Mouse (Mus musculus) olfactory bulb, adult 2 months (tissue): ENCODE data around the gene Dnttip1. TPM values are rescaled to one million over a fixed set of nuclear protein-coding genes. Genes with fewer than 3 reads are reported as not detected.
A peak's percentile ranks its signal among the peaks of the same experiment; 100 is the strongest.

Source experiments
- H3K27ac ChIP-seq: fragments of 200-500 bp; 2 replicates; pipeline ENCODE4 v1.5.1; 2012; ENCODE audit warnings: low read depth, low read length; ENCODE audit not compliant: insufficient read depth
- H3K4me1 ChIP-seq: fragments of 200-500 bp; 2 replicates; pipeline ENCODE4 v1.6.1; 2012; ENCODE audit warnings: low read length; ENCODE audit not compliant: control insufficient read depth, insufficient read depth
- H3K4me3 ChIP-seq: fragments of 200-500 bp; 2 replicates; pipeline ENCODE4 v1.5.1; 2012; ENCODE audit warnings: mild to moderate bottlenecking, low read depth, low read length, moderate library complexity; ENCODE audit not compliant: insufficient read depth
- CTCF ChIP-seq: fragments of 200-500 bp; IDR thresholded peaks from 2 replicates; pipeline ENCODE4 v1.5.1; 2012; ENCODE audit warnings: low read depth, mild to moderate bottlenecking, low read length, moderate library complexity; ENCODE audit not compliant: insufficient read depth
- POLR2A ChIP-seq: fragments of 200-500 bp; IDR thresholded peaks from 2 replicates; pipeline ENCODE4 v1.6.1; 2012; ENCODE audit warnings: mild to moderate bottlenecking, low read depth, low read length, moderate library complexity; ENCODE audit not compliant: insufficient read depth
- WGBS: fragments of 180-500 bp; shearing (Covaris S2); methylation state at CpG from one replicate; pipeline ENCODE4 v1.1.7; 2018; 5-methylcytosine and 5-hydroxymethylcytosine counted together
- polyA plus RNA-seq: library from polyadenylated mRNA; stranded (reverse); fragments of >200 nt; gene quantifications from 2 replicates; pipeline ENCODE4 v1.2.4, GENCODE M21; 2012; ENCODE audit warnings: low replicate concordance; ENCODE audit not compliant: missing spikeins, insufficient read depth, insufficient read length

The Dnttip1 gene
- polyA plus RNA-seq, 1 experiment, result not detected

- Histone ChIP-seq H3K27ac (no peak overlapping the region), H3K4me1 (0 out of 2 replicates have a peak, but pooled peaks cover 5% of the 10 kb centered on the region), H3K4me3 (no peak overlapping the region)
- 76% methylated on average over 17 of the region's 17 CpGs for WGBS
- TF ChIP-seq CTCF (no peak), POLR2A (no peak)
These were observed 31.0 kb downstream of the Dnttip1 start for GRCm38 (mm10) chr2:164776801-164777200.

- 0 out of 2 replicates have a peak, but pooled peaks cover 5% of the 10 kb centered on the region for H3K4me1 ChIP-seq
- no peak overlapping the region for H3K27ac ChIP-seq
- no peak overlapping the region for H3K4me3 ChIP-seq
- WGBS, result 83% methylated on average over 30 of the region's 30 CpGs
- TF ChIP-seq POLR2A (no peak), CTCF (no peak)
These were observed 31.6 kb downstream of the Dnttip1 start for GRCm38 (mm10) chr2:164777246-164778014.

DNA sequence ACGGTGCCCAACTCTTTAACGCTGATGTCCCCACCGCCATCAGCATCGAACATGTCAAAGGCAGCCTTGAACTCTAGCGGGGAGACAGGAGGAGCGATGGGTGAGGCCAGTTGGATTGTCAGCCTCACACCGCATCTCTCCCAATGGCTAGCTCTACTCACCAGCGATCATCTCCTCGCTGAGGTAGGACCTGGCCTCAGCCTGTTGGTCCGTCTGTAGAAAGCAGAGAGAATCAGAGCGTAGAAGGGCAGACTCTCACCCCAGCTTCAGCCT is 32.2 kb downstream of the Dnttip1 start:
- Histone ChIP-seq H3K4me3 (no peak overlapping the region), H3K27ac (no peak overlapping the region), H3K4me1 (0 out of 2 replicates have a peak, but pooled peaks cover 5% of the 10 kb centered on the region)
- TF ChIP-seq CTCF, result no peak
- TF ChIP-seq POLR2A, result no peak
- 94% methylated on average over 11 of the region's 11 CpGs for WGBS

GRCm38 (mm10) chr2:164778809-164779208 is 33.0 kb downstream of the Dnttip1 start:
- no peak overlapping the region for H3K27ac ChIP-seq
- 63% methylated on average over 7 of the region's 7 CpGs for WGBS
- no peak for TF ChIP-seq CTCF
- TF ChIP-seq POLR2A, result no peak

DNA sequence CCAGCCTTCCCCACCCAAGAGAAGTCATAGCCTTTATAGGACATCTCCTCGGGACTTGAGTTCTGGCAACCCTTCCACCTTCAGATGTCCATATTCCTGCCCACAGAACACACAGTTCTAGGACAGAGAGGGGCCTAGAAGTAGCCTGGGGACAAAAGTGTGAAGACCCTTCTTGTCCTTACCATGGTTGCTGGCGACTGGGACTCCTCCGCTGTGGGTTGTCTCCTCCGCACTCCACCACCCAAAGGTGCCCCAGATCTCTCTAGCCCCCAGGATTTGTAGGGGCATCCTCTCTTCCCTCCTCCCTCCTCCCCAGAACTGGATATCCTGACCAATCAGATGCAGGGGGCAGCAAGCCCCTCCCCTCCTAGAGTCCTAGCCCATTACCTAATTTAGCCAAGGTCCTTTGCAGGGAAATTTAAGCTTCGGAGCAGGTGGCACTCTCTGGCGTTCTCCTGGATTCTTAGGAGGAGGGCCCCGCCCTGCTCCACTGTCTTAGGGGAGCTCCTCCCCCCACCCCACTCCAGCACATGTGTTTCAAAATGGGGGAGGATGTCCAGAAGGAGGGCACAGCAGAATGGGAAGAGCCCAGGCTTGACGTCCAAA is 33.8 kb downstream of the Dnttip1 start, which contains the start of gene Tnnc2:
Gene Tnnc2 (minus strand): TSS at position 487 of the 606 bp plus-strand sequence.
- H3K4me1 ChIP-seq, result 0 out of 2 replicates have a peak, but pooled peaks cover 5% of the 10 kb centered on the region
- 72% methylated on average over 8 of the region's 8 CpGs for WGBS
- H3K4me3 ChIP-seq, result no peak within 1 kb of the TSS
- H3K27ac ChIP-seq, result no peak within 1 kb of the TSS
- TF ChIP-seq CTCF (no peak), POLR2A (no peak)

More at GRCm38 (mm10) chr2:164778809-164779208, 33.0 kb downstream of the Dnttip1 start:
- no peak overlapping the region for H3K4me3 ChIP-seq
- 0 out of 2 replicates have a peak, but pooled peaks cover 5% of the 10 kb centered on the region for H3K4me1 ChIP-seq

DNA sequence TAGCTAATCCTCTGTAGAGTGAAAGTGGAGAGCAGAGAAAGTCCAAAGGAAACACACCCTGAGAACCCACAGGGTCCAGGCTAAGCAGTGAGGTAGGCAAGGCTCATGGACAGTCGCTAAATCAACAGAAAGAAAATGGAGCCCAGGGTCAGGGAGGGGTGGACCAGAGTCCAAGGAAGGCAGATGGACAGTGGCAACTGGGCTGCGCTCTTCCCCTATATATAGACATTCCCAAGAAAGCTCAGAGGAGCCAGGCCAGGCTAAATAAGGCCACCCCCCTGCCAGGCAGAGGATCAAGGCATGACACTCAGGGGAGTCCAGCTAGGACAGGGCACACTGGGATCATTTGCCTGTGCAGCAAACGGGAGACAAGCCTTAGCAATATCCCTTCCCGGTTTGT is 36.1 kb downstream of the Dnttip1 start:
- WGBS, result 78% methylated on average over 4 of the region's 4 CpGs
- no peak for TF ChIP-seq POLR2A
- no peak for TF ChIP-seq CTCF
- H3K4me1 ChIP-seq, result peaks cover 8% of the 10 kb centered on the region
- H3K4me3 ChIP-seq, result no peak overlapping the region
- H3K27ac ChIP-seq, result no peak overlapping the region

- WGBS, result 81% methylated on average over 7 of the region's 7 CpGs
- no peak overlapping the region for H3K27ac ChIP-seq
- no peak overlapping the region for H3K4me3 ChIP-seq
- peaks cover 17% of the 10 kb centered on the region for H3K4me1 ChIP-seq
- TF ChIP-seq CTCF (no peak), POLR2A (no peak)
These were observed 38.3 kb downstream of the Dnttip1 start for GRCm38 (mm10) chr2:164783926-164784581.

DNA sequence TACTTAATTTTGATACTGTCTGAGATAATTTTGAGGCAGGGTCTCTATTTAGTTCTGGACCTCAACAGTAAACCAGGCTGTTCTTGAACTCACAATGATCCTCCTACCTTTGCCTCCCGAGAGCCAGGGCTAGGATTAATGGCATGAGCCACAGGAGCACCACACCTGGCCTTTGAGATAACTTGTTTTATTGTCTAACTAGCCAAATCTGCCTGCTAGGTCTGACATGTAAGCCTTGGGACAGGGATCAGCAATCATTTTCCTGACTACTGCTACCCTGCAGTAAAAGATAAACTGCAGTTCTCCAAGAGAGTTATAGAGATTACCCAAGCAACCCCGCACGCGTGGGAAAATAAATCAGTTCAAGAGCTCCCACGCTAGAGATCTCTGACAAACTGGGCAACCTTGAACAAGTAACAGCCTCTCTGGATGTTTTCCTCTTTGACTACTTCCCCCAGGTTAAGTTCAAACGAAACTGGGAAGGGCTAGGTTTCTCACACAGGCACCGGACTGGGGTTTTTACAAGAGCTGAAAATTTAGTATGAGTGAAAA is 39.2 kb downstream of the Dnttip1 start:
- no peak overlapping the region; the same call in 1 of the 2 replicates for H3K27ac ChIP-seq
- peak overlapping the region; percentile 72 for H3K4me3 ChIP-seq
- peaks cover 16% of the 10 kb centered on the region for H3K4me1 ChIP-seq
- 3% methylated on average over 7 of the region's 7 CpGs for WGBS
- no peak for TF ChIP-seq CTCF
- no peak for TF ChIP-seq POLR2A
